Mouse (Mus musculus): ENCODE measurements at regions not wholly inside any gene's neighbourhood (a gene's known extent, or its start where the extent isn't known, plus 50 kb on each side); places are given as distances from the start of the nearest gene placed in this dataset.
A peak's percentile ranks its signal among the peaks of the same experiment; 100 is the strongest.

- peak; percentile 32 for DNase-seq (ENCODE audit: low spot score)
These were observed 57.3 kb downstream of the Bhlhe40 start for GRCm38 (mm10) chr6:108717681-108718080.

GRCm38 (mm10) chr6:108718887-108719286 lies 58.5 kb downstream of the Bhlhe40 start:
- DNase-seq (ENCODE audit: low spot score), result no peak

GRCm38 (mm10) chr6:108719977-108720376 lies 59.5 kb downstream of the Bhlhe40 start:
- no peak for DNase-seq (ENCODE audit: low spot score)

- DNase-seq (ENCODE audit: low spot score), result no peak
These were observed 60.5 kb downstream of the Bhlhe40 start for GRCm38 (mm10) chr6:108720978-108721377.

- DNase-seq (ENCODE audit: low spot score), result no peak
These were observed 61.1 kb downstream of the Bhlhe40 start for GRCm38 (mm10) chr6:108721557-108721956.

GRCm38 (mm10) chr6:108723236-108723635 lies 59.7 kb upstream of the Arl8b start:
- no peak for DNase-seq (ENCODE audit: low spot score)

GRCm38 (mm10) chr6:108723751-108724150 lies 59.1 kb upstream of the Arl8b start:
- DNase-seq (ENCODE audit: low spot score), result no peak

GRCm38 (mm10) chr6:108731107-108731630 lies 51.7 kb upstream of the Arl8b start:
- no peak for DNase-seq (ENCODE audit: low spot score)

All from thymus, postnatal 0 days (tissue).